Mouse (Mus musculus) stomach, embryonic 15.5 days (tissue): ENCODE measurements around the gene Cep41. TPM values are rescaled to one million over a fixed set of nuclear protein-coding genes. Genes with fewer than 3 reads are reported as not detected.

ENCODE experiments used
- microRNA counts: library from miRNA; unstranded; fragments of <30 nt; microRNA quantifications from one replicate; lab custom pipeline; 2016
- microRNA-seq: library from miRNA; unstranded; fragments of <30 nt; microRNA quantifications from one replicate; pipeline ENCODE4, GENCODE M21; 2016
- polyA plus RNA-seq: library from polyadenylated mRNA; unstranded; fragments of >200 nt; fragmentation: Nextera tagmentation; extraction: Ambion mirVana; gene quantifications from 2 replicates; pipeline ENCODE4 v1.2.1, GENCODE M21; 2015

Cep41 gene
- polyA plus RNA-seq, 1 experiment from 2014 or later, result 10.0 TPM

MicroRNA genes within 50 kb of the gene (microRNA counts, 519-probe panel; counts per million panel counts)
- microRNA mmu-miR-335-3p (lab: Ali Mortazavi, UCI) (2,695 counts per million, percentile 65 among the panel's probes with 10 or more counts), microRNA mmu-miR-335-5p (lab: Ali Mortazavi, UCI) (4,070 counts per million, percentile 95 among the panel's probes with 10 or more counts)

Small RNA genes lying within 50 kb of the gene (microRNA-seq; reads per million reads assigned to microRNA genes)
- gene Mir335, result 71,791 reads per million, percentile 99 among the genes with 10 or more reads in this experiment

Other genes starting within 250 kb of the Cep41 start
- gene Tmem209, start 184.0 kb downstream of the Cep41 start, polyA plus RNA-seq, result 28.5 and 33.7 TPM in 2 replicates
- 0.09 TPM in 1 of 2 replicates, not detected in the other for gene Ssmem1, start 183.9 kb downstream of the Cep41 start, polyA plus RNA-seq
- 765 and 1,219 TPM in 2 replicates for gene Cpa2, start 152.2 kb downstream of the Cep41 start, polyA plus RNA-seq
- gene Cpa4, start 125.4 kb downstream of the Cep41 start, polyA plus RNA-seq, result 0.83 TPM in 2 replicates
- gene Cpa5, start 82.7 kb downstream of the Cep41 start, polyA plus RNA-seq, result 0.14 and 0.21 TPM in 2 replicates
- gene Cpa1, start 54.5 kb downstream of the Cep41 start, polyA plus RNA-seq, result 732 and 1,077 TPM in 2 replicates
- gene Mest, start 29.8 kb upstream of the Cep41 start, polyA plus RNA-seq, result 780 and 950 TPM in 2 replicates
- gene Copg2, start 203.0 kb upstream of the Cep41 start, polyA plus RNA-seq, result 18.0 and 18.2 TPM in 2 replicates
- gene Tsga13, start 221.8 kb upstream of the Cep41 start, polyA plus RNA-seq, result 0.15 and 0.35 TPM in 2 replicates